Mouse (Mus musculus): ENCODE data around the gene Slamf9.

DNA sequence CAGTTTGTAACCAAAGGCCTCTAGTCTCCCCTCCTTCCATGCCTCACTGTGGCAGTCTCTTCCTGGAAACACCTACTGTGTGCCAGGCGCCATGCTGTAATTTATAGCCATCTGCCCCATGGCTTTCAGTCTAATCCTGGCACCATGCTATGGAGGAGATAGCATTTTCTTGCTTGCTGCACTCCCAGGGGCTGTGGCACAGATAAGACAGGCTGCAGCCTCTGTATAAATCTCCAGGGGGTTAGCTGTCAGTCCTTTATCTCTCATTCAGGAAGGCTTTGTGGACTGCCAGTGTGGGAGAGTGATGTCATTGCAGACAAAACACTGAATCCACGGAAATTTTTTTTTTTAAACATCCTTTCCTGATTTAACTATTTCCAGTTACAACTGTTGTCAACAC is 33.0 kb downstream of the Slamf9 start:
- TF ChIP-seq CTCF (IDR thresholded peaks at IDR 0.05; ENCODE audit: low read depth) (no peak), EP300 (IDR thresholded peaks at IDR 0.05; ENCODE audit: low read depth) (no peak)

Measured in liver, postnatal 0 days (tissue).